Mouse (Mus musculus) effector memory CD4-positive, alpha-beta T cell, adult 7 months (primary cell): ENCODE measurements around the gene Cfap65. TPM values are rescaled to one million over a fixed set of nuclear protein-coding genes. Genes with fewer than 3 reads are reported as not detected.

Experiments used
- polyA plus RNA-seq: library from polyadenylated mRNA; unstranded; fragments of 100-300 nt; shearing (Covaris generic); gene quantifications from one replicate; pipeline ENCODE4 v1.2.1, GENCODE M21; 2017

Gene Cfap65
- polyA plus RNA-seq, result not detected

DNA sequence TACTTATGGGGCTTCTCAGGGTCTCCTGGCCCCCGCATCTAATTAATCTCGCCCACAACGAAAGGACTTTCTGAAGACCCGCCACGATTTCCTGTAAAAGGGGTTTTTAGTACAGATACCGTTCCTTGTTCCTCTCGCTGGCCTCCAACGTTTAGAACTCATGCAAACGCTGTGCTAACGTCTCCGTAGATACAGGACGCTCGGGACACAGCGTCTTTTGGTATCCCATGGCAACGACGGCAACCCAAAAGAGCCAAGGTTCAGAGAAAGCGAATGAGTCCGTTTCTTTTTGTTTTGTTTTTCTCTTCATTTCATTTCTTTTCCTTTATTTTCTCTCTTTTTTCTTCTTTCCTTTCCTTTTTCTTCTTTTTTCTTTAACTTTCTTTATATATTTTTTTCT lies at the start of gene Cfap65:
Gene Cfap65 (minus strand): TSS at position 198 of the 400 bp plus-strand sequence.

DNA sequence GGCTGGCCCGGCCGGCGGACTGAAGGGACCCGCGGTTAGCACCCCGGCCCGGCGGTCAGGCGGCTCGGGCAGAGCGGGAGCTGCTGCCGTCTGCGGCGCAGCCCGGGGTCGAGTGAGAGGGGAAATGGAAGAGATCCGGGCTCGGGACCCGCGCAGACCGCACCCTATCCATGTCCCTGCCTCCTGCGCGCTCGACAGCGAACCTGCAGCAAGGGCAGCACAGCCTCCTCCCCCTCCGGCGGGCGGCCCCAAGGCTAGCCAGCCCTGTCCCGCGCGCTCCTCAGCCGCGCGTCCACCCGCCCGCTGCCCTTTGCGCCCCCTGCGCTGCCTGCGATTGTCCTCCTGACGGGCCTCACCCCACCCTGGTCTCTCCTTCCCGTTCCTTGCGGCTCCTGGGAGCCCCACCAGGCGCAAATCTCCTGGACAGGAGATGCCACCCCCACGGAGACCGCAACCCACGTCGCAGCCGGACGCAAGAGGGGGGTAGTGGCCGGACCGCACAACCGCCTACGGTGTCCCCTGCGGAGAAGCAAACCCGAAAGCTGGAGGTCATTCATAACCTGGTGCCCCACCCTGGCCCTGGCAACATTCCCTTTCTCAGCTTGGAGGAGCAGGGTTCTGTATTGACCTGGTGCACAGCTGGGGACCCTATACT lies 16.3 kb upstream of the Cfap65 start, which contains the start of gene Ihh:
Gene Ihh (minus strand): TSS at position 117 of the 655 bp plus-strand sequence.

DNA sequence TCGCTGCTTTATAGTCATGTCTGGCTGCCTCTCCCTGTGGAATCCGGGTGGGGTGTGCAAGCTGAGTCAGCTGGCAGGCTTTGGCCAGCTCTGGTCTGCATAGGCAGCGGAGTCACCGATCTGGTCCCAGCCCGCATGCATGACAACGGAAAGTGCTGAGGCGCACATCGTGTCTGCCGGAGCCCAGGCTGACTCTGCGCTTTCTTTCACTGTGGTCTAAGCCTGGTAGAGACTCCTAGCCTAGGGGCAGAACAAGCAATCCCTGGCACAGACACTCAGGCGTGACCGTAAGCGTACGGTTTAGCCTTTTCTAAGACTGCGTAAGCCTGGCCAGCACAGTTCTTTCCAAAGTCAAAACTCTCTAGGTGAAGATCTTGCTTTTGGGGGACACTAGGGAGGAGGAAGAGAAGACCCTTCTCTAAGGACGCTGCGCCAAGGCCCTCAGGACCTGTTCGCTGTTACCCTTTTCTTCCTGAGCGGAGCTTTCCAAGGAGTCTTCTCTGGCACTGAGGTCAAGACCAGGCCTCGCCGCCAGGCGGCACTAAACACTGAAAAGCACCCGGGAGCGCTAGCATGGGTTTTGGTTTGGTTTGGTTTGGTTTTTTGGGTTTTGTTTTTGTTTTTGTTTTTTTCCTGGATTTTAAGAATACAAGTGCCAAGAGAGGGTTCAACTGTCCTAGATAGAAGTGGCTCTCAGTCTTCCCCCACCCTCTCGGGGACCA lies 42.1 kb downstream of the Cfap65 start, which contains the start of gene Cryba2:
Gene Cryba2 (minus strand): TSS at position 10 of the 722 bp plus-strand sequence.

DNA sequence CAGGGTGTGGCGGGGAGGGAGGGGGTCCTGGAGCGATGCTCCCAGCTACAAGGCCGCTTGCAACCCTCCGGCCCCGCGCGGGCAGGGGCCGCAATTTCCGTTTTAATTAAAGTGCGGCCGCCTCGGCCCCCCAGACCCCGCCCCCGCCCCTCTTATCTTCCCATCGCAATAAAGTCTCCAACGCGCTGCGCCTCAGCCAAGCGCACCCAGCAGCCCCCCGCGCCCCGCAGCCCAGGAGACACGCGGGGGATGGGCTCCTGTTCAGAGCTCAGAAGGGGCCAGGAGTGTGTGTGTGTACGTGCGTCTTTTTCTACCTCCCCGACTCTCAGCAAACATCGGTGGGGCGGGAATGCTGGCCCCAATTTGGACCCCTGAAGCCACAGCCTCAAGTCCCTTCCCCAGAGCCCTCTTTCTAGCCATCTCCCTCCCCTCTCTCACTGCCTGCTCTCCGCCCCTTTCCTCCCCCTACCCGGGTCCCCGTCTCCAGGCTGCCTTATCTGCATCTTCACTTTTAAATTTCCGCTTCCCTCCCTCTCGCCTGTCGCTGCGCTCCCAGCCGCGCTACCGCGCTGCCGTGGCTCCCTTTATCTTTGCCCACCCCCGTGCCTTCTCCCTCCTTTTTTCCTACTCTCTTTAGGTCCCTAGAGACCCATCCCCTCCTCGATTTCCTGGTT lies 49.9 kb downstream of the Cfap65 start, which contains the start of gene Fev:
Gene Fev (minus strand): TSS at position 51 of the 674 bp plus-strand sequence.

DNA sequence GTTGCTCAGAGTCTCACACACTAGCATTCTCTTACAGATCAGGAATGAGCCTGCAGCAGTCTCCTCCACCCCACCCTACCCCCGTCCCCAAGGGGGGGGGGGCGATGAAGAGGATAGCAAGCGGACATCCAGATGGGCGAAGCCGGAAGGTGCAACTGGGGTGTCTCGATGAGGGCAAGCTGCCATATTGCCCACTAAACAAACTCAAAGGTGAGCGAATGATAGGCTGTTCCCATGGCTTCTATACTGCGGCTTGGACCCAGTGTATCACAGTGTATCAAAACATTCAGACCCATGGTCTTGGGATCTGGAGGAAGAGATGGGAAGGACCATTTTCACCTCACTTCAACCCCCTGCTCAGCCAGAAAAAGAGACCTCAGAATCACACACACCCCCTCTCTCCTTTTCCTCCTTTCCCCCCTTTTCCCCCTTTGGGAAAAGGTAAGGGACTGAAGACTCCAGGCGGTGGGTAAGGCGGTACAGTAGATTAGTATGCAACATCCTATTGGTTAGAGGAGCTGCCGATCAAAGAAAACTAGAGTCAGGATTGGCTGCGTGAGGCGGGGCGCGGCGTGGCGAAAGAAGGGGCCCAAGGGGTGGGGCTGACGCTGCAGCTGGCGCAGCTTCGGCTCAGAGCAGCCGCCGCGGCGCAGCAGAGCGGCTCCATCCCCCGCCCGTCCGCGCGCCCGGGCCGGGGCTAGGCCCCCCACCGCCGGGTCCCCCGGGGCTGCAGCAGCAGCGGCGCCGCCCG lies 80.9 kb downstream of the Cfap65 start, which contains the start of gene Cdk5r2:
Gene Cdk5r2 (plus strand): TSS at position 629 of the 751 bp plus-strand sequence.

Other genes starting within 250 kb of the Cfap65 start
- not detected for gene Cyp27a1, start 222.0 kb downstream of the Cfap65 start, polyA plus RNA-seq
- not detected for gene Prkag3, start 186.4 kb downstream of the Cfap65 start, polyA plus RNA-seq
- not detected for gene Wnt6, start 163.7 kb downstream of the Cfap65 start, polyA plus RNA-seq
- gene Wnt10a, start 144.1 kb downstream of the Cfap65 start, polyA plus RNA-seq, result 0.40 TPM
- gene Cdk5r2, start 80.7 kb downstream of the Cfap65 start, polyA plus RNA-seq, result not detected
- gene Fev, start 50.2 kb downstream of the Cfap65 start, polyA plus RNA-seq, result not detected
- gene Cryba2, start 42.5 kb downstream of the Cfap65 start, polyA plus RNA-seq, result not detected
- 0.15 TPM for gene Ihh, start 16.1 kb upstream of the Cfap65 start, polyA plus RNA-seq
- gene Nhej1, start 189.6 kb upstream of the Cfap65 start, polyA plus RNA-seq, result 6.5 TPM
- 0.30 TPM for gene Slc23a3, start 198.3 kb upstream of the Cfap65 start, polyA plus RNA-seq
- 159 TPM for gene Cnppd1, start 207.1 kb upstream of the Cfap65 start, polyA plus RNA-seq
- 86.1 TPM for gene Retreg2, start 207.2 kb upstream of the Cfap65 start, polyA plus RNA-seq
- 76.0 TPM for gene Zfand2b, start 233.0 kb upstream of the Cfap65 start, polyA plus RNA-seq
- gene Abcb6, start 244.8 kb upstream of the Cfap65 start, polyA plus RNA-seq, result 3.3 TPM